Mouse (Mus musculus): ENCODE data around the gene Phlpp2. TPM values are rescaled to one million over a fixed set of nuclear protein-coding genes. Genes with fewer than 3 reads are reported as not detected.
A peak's percentile ranks its signal among the peaks of the same experiment; 100 is the strongest.

Gene Phlpp2
- polyA plus RNA-seq, 1 experiment from 2014 or later: 2.8 TPM

GRCm38 (mm10) chr8:109948285-109948564 lies 79.9 kb downstream of the Phlpp2 start:
- no peaks in the 10 kb centered on the region for H3K9me3 ChIP-seq (ENCODE audit: control insufficient read depth, low read length)
- ATAC-seq (ENCODE audit: low read depth) (no peak), DNase-seq (ENCODE audit: low spot score) (no peak)
- peaks cover 10% of the 10 kb centered on the region; the same call in 1 of the 2 replicates for H3K36me3 ChIP-seq (ENCODE audit: control insufficient read depth, insufficient read depth, low read length)
- H3K27ac ChIP-seq (replicated peaks; ENCODE audit: low read depth, low read length): no peak overlapping the region
- 8% methylated on average over 19 of the region's 19 CpGs for WGBS
- H3K4me3 ChIP-seq (ENCODE audit: low read depth, low read length): peak overlapping the region; percentile 33
- H3K4me1 ChIP-seq (ENCODE audit: control insufficient read depth, insufficient read depth, low read length): no peaks in the 10 kb centered on the region
- H3K27me3 ChIP-seq (replicated peaks; ENCODE audit: control insufficient read depth, insufficient read depth, low read length): peaks cover 12% of the 10 kb centered on the region
- H3K9ac ChIP-seq (ENCODE audit: low read depth, low read length): peak overlapping the region; percentile 50; the same call in 1 of the 2 replicates
- H3K4me2 ChIP-seq (ENCODE audit: low read depth, low read length): peak overlapping the region; percentile 60

- Histone ChIP-seq H3K27ac (replicated peaks; ENCODE audit: low read depth, low read length) (no peak overlapping the region), H3K4me1 (ENCODE audit: control insufficient read depth, insufficient read depth, low read length) (peaks cover 5% of the 10 kb centered on the region; the same call in 1 of the 2 replicates)
- 71% methylated on average over 7 of the region's 7 CpGs for WGBS
Observed at GRCm38 (mm10) chr8:109952171-109952570, 83.8 kb downstream of the Phlpp2 start.

GRCm38 (mm10) chr8:109954486-109954948 lies 86.2 kb downstream of the Phlpp2 start:
- no peak overlapping the region for H3K27ac ChIP-seq (replicated peaks; ENCODE audit: low read depth, low read length)
- H3K4me3 ChIP-seq (ENCODE audit: low read depth, low read length): no peak overlapping the region
- DNase-seq (ENCODE audit: low spot score) (peak; percentile 68), ATAC-seq (ENCODE audit: low read depth) (no peak; the same call in 1 of the 2 replicates)
- no peak overlapping the region for H3K9ac ChIP-seq (ENCODE audit: low read depth, low read length)
- 56% methylated on average over 13 of the region's 13 CpGs for WGBS
- no peaks in the 10 kb centered on the region for H3K9me3 ChIP-seq (ENCODE audit: control insufficient read depth, low read length)
- H3K27me3 ChIP-seq (replicated peaks; ENCODE audit: control insufficient read depth, insufficient read depth, low read length): no peaks in the 10 kb centered on the region
- no peak overlapping the region for H3K4me2 ChIP-seq (ENCODE audit: low read depth, low read length)
- no peaks in the 10 kb centered on the region for H3K36me3 ChIP-seq (ENCODE audit: control insufficient read depth, insufficient read depth, low read length)
- H3K4me1 ChIP-seq (ENCODE audit: control insufficient read depth, insufficient read depth, low read length): peaks cover 9% of the 10 kb centered on the region; the same call in 1 of the 2 replicates

More at GRCm38 (mm10) chr8:109952171-109952570, 83.8 kb downstream of the Phlpp2 start:
- ATAC-seq (ENCODE audit: low read depth): no peak
- Histone ChIP-seq H3K4me2 (ENCODE audit: low read depth, low read length) (no peak overlapping the region), H3K27me3 (replicated peaks; ENCODE audit: control insufficient read depth, insufficient read depth, low read length) (peaks cover 8% of the 10 kb centered on the region), H3K4me3 (ENCODE audit: low read depth, low read length) (no peak overlapping the region), H3K9ac (ENCODE audit: low read depth, low read length) (no peak overlapping the region), H3K36me3 (ENCODE audit: control insufficient read depth, insufficient read depth, low read length) (no peaks in the 10 kb centered on the region), H3K9me3 (ENCODE audit: control insufficient read depth, low read length) (no peaks in the 10 kb centered on the region)
- DNase-seq (ENCODE audit: low spot score): no peak

- WGBS: 4% methylated on average over 16 of the region's 16 CpGs
- Histone ChIP-seq H3K27ac (replicated peaks; ENCODE audit: low read depth, low read length) (peak overlapping the region; percentile 67; the same call in 1 of the 2 replicates), H3K4me3 (ENCODE audit: low read depth, low read length) (no peak overlapping the region), H3K4me2 (ENCODE audit: low read depth, low read length) (peak overlapping the region; percentile 27), H3K9me3 (ENCODE audit: control insufficient read depth, low read length) (no peaks in the 10 kb centered on the region), H3K4me1 (ENCODE audit: control insufficient read depth, insufficient read depth, low read length) (peaks cover 17% of the 10 kb centered on the region; the same call in 1 of the 2 replicates), H3K27me3 (replicated peaks; ENCODE audit: control insufficient read depth, insufficient read depth, low read length) (peaks cover 21% of the 10 kb centered on the region), H3K9ac (ENCODE audit: low read depth, low read length) (no peak overlapping the region), H3K36me3 (ENCODE audit: control insufficient read depth, insufficient read depth, low read length) (no peaks in the 10 kb centered on the region)
- DNase-seq (ENCODE audit: low spot score): peak; percentile 88
- ATAC-seq (ENCODE audit: low read depth): peak; percentile 53
Observed at GRCm38 (mm10) chr8:109957167-109958028, 89.1 kb downstream of the Phlpp2 start.

GRCm38 (mm10) chr8:109958036-109958655 lies 89.8 kb downstream of the Phlpp2 start:
- DNase-seq (ENCODE audit: low spot score) (peak; percentile 69), ATAC-seq (ENCODE audit: low read depth) (peak; percentile 44)
- Histone ChIP-seq H3K9ac (ENCODE audit: low read depth, low read length) (no peak overlapping the region), H3K27me3 (replicated peaks; ENCODE audit: control insufficient read depth, insufficient read depth, low read length) (peaks cover 28% of the 10 kb centered on the region), H3K9me3 (ENCODE audit: control insufficient read depth, low read length) (no peaks in the 10 kb centered on the region), H3K27ac (replicated peaks; ENCODE audit: low read depth, low read length) (peak overlapping the region; percentile 67), H3K36me3 (ENCODE audit: control insufficient read depth, insufficient read depth, low read length) (no peaks in the 10 kb centered on the region), H3K4me2 (ENCODE audit: low read depth, low read length) (peak overlapping the region; percentile 27; the same call in 1 of the 2 replicates), H3K4me1 (ENCODE audit: control insufficient read depth, insufficient read depth, low read length) (peaks cover 17% of the 10 kb centered on the region; the same call in 1 of the 2 replicates), H3K4me3 (ENCODE audit: low read depth, low read length) (no peak overlapping the region)
- WGBS: 33% methylated on average over 8 of the region's 12 CpGs

- no peak overlapping the region for H3K4me2 ChIP-seq (ENCODE audit: low read depth, low read length)
- ATAC-seq (ENCODE audit: low read depth): peak; percentile 16; the same call in 1 of the 2 replicates
- no peaks in the 10 kb centered on the region for H3K9me3 ChIP-seq (ENCODE audit: control insufficient read depth, low read length)
- peaks cover 17% of the 10 kb centered on the region; the same call in 1 of the 2 replicates for H3K4me1 ChIP-seq (ENCODE audit: control insufficient read depth, insufficient read depth, low read length)
- H3K27ac ChIP-seq (replicated peaks; ENCODE audit: low read depth, low read length): no peak overlapping the region
- H3K27me3 ChIP-seq (replicated peaks; ENCODE audit: control insufficient read depth, insufficient read depth, low read length): peaks cover 33% of the 10 kb centered on the region
- DNase-seq (ENCODE audit: low spot score): peak; percentile 57
- no peak overlapping the region for H3K9ac ChIP-seq (ENCODE audit: low read depth, low read length)
- no peaks in the 10 kb centered on the region for H3K36me3 ChIP-seq (ENCODE audit: control insufficient read depth, insufficient read depth, low read length)
- 82% methylated on average over 4 of the region's 4 CpGs for WGBS
- H3K4me3 ChIP-seq (ENCODE audit: low read depth, low read length): no peak overlapping the region
Observed at GRCm38 (mm10) chr8:109959112-109959511, 90.8 kb downstream of the Phlpp2 start.

GRCm38 (mm10) chr8:109961693-109962367 lies 93.5 kb downstream of the Phlpp2 start, which contains the start of gene Marveld3:
Gene Marveld3 (minus strand): TSS chr8:109962203.
- no peak within 1 kb of the TSS for H3K27ac ChIP-seq (replicated peaks; ENCODE audit: low read depth, low read length)
- ATAC-seq (ENCODE audit: low read depth) (peak; percentile 45), DNase-seq (ENCODE audit: low spot score) (peak; percentile 45)
- H3K4me1 ChIP-seq (ENCODE audit: control insufficient read depth, insufficient read depth, low read length): peaks cover 16% of the 10 kb centered on the region; the same call in 1 of the 2 replicates
- H3K4me2 ChIP-seq (ENCODE audit: low read depth, low read length): peak within 1 kb of the TSS; percentile 66
- H3K9ac ChIP-seq (ENCODE audit: low read depth, low read length): peak within 1 kb of the TSS; percentile 52
- WGBS: 3% methylated on average over 57 of the region's 64 CpGs
- H3K36me3 ChIP-seq (ENCODE audit: control insufficient read depth, insufficient read depth, low read length): no peaks in the 10 kb centered on the region
- peaks cover 33% of the 10 kb centered on the region for H3K27me3 ChIP-seq (replicated peaks; ENCODE audit: control insufficient read depth, insufficient read depth, low read length)
- peak within 1 kb of the TSS; percentile 43 for H3K4me3 ChIP-seq (ENCODE audit: low read depth, low read length)
- H3K9me3 ChIP-seq (ENCODE audit: control insufficient read depth, low read length): no peaks in the 10 kb centered on the region

- DNase-seq (ENCODE audit: low spot score) (no peak), ATAC-seq (ENCODE audit: low read depth) (no peak)
- no peak overlapping the region for H3K27ac ChIP-seq (replicated peaks; ENCODE audit: low read depth, low read length)
- H3K9me3 ChIP-seq (ENCODE audit: control insufficient read depth, low read length): no peaks in the 10 kb centered on the region
- H3K27me3 ChIP-seq (replicated peaks; ENCODE audit: control insufficient read depth, insufficient read depth, low read length): peaks cover 33% of the 10 kb centered on the region
- 74% methylated on average over 9 of the region's 9 CpGs for WGBS
- no peaks in the 10 kb centered on the region for H3K36me3 ChIP-seq (ENCODE audit: control insufficient read depth, insufficient read depth, low read length)
- no peak overlapping the region for H3K4me3 ChIP-seq (ENCODE audit: low read depth, low read length)
- no peak overlapping the region for H3K4me2 ChIP-seq (ENCODE audit: low read depth, low read length)
- H3K9ac ChIP-seq (ENCODE audit: low read depth, low read length): no peak overlapping the region
- 0 out of 2 replicates have a peak, but pooled peaks cover 8% of the 10 kb centered on the region for H3K4me1 ChIP-seq (ENCODE audit: control insufficient read depth, insufficient read depth, low read length)
Observed at GRCm38 (mm10) chr8:109962896-109963295, 94.6 kb downstream of the Phlpp2 start.

Data from embryonic facial prominence, embryonic 14.5 days (tissue).